Mouse (Mus musculus) stomach, postnatal 0 days (tissue): Measurements from ENCODE around the gene Slc10a7.

Experiments used
- CTCF ChIP-seq: IDR thresholded peaks from 2 replicates; pipeline ENCODE4 v1.5.1; 2016; ENCODE audit warnings: antibody characterized with exemption, low read depth, mild to moderate bottlenecking, moderate library complexity
- EP300 ChIP-seq: optimal IDR thresholded peaks from 2 replicates; pipeline ENCODE3; 2016; ENCODE audit warnings: antibody characterized with exemption

DNA sequence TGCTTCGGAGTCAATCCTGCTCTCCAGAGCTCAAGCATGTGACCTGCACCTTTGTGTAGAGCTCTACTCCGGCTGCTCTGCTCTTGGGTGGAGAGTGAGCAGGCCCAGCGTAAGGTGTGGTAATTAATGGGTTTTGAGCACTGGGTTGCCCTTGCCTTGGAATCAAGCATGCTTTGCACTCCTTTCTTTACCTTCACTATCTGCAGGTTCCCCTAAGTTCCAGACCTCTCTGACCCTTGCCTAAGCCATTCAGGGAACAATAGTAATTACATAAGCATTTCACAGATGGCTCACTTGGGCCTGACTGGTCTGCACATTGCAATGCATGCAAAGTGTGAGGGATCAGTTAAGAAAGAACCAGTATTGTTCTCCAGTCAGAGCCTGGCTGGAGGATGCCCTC lies 28.6 kb downstream of the Slc10a7 start:
- TF ChIP-seq EP300, result no peak
- no peak for TF ChIP-seq CTCF
